Mouse (Mus musculus) frontal cortex, adult (tissue): ENCODE measurements around the gene Cpne8.

Experiments used
- ATAC-seq: cut with Nextera tagmentation; 2 replicates; pipeline ENCODE4 v1.9.2; 2017; ENCODE audit warnings: mild to moderate bottlenecking, moderate library complexity, mixed read lengths; ENCODE audit not compliant: low TSS enrichment

The Cpne8 gene

DNA sequence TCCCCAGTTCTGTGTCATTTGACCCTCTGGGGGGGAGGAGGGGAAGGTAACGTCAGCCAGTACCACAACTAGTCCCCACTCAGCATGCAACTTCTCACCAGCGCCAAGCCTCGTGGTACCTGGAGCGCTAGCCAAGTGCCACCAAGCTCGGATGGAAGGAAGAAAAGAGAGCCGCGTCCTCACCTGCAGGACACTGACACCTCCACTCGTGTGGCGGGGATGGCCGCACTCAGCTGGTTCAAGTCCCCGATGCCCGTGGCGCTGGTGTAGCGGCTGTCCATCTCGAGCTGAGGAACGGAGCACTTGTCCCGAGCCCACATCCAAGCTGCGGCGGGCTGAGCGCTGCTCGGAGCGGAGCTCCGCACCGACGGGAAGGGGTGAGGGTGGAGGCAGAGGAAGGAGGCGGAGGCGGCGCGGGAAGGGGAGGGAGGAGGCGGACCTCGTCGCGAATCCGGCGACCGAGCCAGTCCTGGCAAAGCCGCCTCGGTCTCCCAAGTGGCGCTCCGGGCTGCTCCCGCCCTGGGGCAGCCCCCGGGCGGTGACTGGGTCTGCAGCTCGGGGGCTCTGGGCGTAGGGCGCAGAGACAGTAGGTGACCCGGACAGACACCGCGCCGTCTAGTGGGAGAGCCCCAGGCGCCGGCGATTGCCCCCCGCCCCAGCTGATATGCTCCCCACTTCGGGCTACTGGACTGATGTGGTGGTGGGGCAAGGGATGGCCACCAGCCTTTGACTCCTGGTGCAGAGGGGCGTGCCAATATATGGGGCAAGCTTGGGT lies at the start of gene Cpne8:
Cpne8 (minus strand) TSS at position 448 of the 775 bp plus-strand sequence.
- peak; percentile 48 for ATAC-seq

- no peak for ATAC-seq
Observed at GRCm38 (mm10) chr15:90717717-90718116, 38.5 kb upstream of the Cpne8 start.

GRCm38 (mm10) chr15:90709296-90709695 lies 30.1 kb upstream of the Cpne8 start:
- no peak for ATAC-seq

DNA sequence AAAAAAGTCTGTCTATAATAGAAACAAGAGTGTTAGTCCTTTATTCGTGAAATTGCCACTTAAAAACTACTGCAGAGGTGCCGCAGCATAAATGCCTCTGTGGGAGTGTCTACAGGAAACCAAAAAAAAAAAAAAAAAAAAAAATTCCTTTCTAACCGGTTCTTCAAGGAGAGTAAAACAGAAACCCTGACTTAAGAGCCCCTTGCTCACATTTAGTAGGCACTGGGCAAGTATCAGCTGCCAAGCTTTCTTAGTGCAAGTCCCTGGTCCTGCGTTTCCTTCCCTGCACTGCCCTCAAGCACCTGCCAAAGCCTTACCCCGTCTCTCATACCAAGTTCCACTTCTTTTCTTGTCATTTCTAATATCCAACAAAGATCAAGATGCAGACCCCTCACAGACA lies 25.1 kb upstream of the Cpne8 start:
- ATAC-seq: no peak

- no peak for ATAC-seq
Observed at GRCm38 (mm10) chr15:90703502-90704232, 24.4 kb upstream of the Cpne8 start.

DNA sequence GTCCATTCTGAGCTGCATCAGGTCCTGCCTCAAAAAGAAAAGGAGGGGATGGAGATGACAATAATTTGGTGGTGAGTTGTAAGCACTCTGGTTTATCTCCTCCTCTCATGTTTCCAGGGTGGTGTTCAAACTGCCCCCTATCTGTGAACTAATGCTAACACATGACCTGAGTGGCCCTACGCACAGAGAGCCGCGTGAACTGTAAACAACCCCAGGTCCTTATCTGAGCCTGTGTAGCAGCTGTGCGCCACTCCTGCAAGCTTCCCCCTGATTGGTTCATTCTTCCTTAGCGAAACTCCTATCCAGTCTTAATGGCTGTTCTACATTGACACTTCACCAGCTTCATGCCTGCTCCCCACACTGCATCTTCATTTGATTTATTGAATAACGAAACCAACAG lies 7.5 kb upstream of the Cpne8 start:
- no peak for ATAC-seq

DNA sequence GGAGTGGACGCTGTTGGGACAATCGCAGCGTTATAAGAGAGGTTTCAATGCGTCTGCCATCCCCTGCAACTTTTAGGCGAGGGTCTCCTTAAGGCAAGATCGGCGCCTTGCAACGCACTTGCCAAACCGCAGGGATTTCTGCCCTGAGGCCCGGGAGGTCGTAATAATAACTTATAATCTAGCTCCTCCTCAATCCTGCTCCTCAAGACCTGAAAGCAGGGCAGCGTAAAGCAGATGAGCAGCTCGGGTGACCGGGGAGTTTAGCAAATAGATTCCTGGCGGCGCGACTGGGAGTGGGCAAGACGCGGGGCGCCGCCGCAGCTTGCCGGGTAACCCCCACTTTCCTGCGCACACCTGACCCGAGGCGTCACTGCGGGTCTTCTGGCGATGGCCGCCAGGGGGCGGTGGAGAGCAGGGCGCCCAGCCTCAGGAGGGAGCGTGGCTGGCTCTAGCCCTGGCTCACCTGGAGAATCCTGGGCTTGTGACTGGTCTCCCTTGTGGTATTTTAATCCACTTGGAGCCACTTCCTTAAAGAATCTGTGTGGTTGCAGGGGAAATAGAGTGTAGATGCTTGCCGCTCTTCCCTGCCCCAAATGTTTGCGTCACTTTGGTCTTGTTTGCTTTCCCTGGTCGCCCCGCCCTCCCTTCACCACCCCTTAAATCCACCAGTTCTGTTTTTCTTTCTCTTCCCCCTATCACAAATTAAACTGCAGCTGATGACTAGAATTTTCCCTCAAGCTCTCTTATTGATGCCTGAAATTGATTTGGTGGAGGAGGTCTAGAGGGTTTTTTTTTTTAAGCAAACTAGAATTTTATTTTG lies 738 bp upstream of the Cpne8 start:
- ATAC-seq: peak; percentile 79

GRCm38 (mm10) chr15:90678488-90678887 lies 744 bp downstream of the Cpne8 start:
- 0 out of 2 replicates have a peak, but pooled peaks have one; percentile 22 for ATAC-seq

GRCm38 (mm10) chr15:90669494-90669893 lies 9.7 kb downstream of the Cpne8 start:
- ATAC-seq: no peak

DNA sequence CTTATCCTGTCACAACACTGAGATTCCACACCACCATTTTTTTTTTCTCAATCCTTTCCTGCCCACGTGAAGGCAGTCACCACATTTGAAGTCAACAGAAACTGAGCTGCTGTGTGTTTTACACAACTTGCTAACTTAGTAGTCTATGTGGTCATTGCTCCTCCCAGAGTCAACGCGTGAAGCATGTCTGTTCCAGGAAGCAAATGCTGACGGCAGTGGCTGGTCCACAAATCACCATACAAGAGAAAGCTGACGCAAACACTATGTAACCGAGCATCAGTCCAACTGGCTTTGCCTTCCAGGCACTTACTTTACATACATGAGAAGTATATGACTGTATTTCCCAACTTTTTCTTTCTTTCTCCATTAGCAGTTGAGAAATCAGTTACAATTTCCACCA lies 12.3 kb downstream of the Cpne8 start:
- no peak for ATAC-seq

- ATAC-seq: peak; percentile 53; the same call in 1 of the 2 replicates
Observed at GRCm38 (mm10) chr15:90664615-90665014, 14.6 kb downstream of the Cpne8 start.

- peak; percentile 62 for ATAC-seq
Observed at GRCm38 (mm10) chr15:90663631-90664030, 15.6 kb downstream of the Cpne8 start.

- no peak for ATAC-seq
Observed at GRCm38 (mm10) chr15:90660723-90661122, 18.5 kb downstream of the Cpne8 start.

GRCm38 (mm10) chr15:90658053-90658452 lies 21.2 kb downstream of the Cpne8 start:
- ATAC-seq: no peak

DNA sequence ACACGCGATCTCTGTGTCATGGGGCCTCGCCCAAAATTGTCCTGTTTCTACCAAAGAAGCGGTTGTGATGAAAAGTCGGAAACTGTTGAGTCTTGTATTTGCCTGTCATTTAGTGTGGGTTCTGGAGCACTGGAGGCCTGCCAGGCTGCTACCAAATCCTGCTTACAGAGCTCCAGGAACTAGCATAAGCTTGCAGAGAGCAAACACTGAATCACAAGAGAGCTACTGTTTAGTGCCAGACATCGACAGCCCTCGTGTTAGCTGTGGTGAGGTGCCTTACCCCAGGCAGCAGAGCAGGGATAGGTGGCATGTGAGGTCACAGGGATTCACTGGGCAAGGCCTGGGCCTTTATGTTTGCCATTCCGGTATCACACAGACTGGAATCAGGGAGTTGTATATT lies 22.7 kb downstream of the Cpne8 start:
- peak; percentile 79 for ATAC-seq

DNA sequence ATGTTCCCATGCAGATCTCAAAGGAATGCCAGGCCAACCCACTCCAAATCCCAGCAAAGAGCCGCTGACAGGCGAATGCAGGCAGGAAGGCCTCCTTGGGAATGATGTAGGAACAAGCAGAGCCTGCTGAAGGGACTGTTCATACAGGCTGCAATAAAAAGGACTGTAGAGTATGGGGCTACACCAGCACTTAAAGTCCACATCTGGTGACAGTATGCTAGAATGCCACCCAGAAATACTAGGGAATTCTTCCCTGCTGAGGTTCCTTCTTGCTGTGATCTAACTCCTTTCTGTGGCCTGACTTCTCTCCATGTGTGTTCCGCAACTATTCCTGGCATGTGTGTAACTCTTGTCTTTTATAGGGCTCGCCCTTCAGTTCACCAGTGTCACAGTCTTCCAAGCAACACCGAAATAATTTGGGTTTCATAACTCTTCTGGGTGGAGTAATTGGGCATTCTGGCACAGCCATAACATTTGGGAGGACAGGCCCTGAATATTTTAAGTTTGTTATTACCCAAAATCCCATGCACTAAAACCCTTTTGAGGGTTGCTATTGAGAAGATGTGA lies 32.1 kb downstream of the Cpne8 start:
- no peak for ATAC-seq

- no peak for ATAC-seq
Observed at GRCm38 (mm10) chr15:90646326-90646725, 32.9 kb downstream of the Cpne8 start.

GRCm38 (mm10) chr15:90645828-90646227 lies 33.4 kb downstream of the Cpne8 start:
- no peak for ATAC-seq

- ATAC-seq: no peak
Observed at GRCm38 (mm10) chr15:90624201-90624600, 55.0 kb downstream of the Cpne8 start.

DNA sequence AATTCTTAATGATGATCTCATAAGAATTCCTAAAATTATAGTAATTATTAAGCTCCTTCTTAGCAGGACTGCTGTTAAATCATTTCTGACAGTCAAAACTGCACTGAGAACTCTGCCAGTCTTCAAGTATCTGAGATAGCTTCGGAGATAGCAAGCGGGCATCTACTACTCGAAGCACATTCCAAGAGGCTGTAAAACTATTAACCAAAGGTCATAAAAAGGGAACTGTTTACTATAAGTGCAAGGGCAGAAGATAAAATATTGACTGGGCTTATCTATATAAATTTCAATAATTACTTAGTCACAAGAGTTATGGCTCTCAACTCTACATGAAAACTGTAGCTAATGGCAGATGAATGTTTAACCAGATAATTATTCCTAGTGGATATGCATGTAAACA lies 57.2 kb downstream of the Cpne8 start:
- no peak for ATAC-seq

- no peak for ATAC-seq
Observed at GRCm38 (mm10) chr15:90619736-90620135, 59.5 kb downstream of the Cpne8 start.
